Mouse (Mus musculus) embryonic facial prominence, embryonic 10.5 days (tissue): Measurements from ENCODE around the gene Pex7. TPM values are rescaled to one million over a fixed set of nuclear protein-coding genes. Genes with fewer than 3 reads are reported as not detected.
"Not testable (repeated sequence)": the region's sequence is repeated elsewhere in the genome, so short reads cannot be mapped to it uniquely, and the experiment has no call there.

Experiments
- DNase-seq: peaks from one replicate; pipeline ENCODE4 v3.0.0-alpha.2; 2017; ENCODE audit warnings: low spot score
- H3K27ac ChIP-seq: fragments of 300-500 bp; sonication (generic); replicated peaks from 2 replicates; pipeline ENCODE4 v1.5.1; 2016; ENCODE audit warnings: mild to moderate bottlenecking
- H3K27me3 ChIP-seq: fragments of 300-500 bp; sonication (generic); replicated peaks from 2 replicates; pipeline ENCODE4 v1.6.1; 2016; ENCODE audit warnings: low read depth, mild to moderate bottlenecking; ENCODE audit not compliant: poor library complexity, severe bottlenecking
- H3K36me3 ChIP-seq: fragments of 300-500 bp; sonication (generic); replicated peaks from 2 replicates; pipeline ENCODE4 v1.6.1; 2016; ENCODE audit warnings: mild to moderate bottlenecking, moderate library complexity
- H3K4me1 ChIP-seq: fragments of 300-500 bp; sonication (generic); 2 replicates; pipeline ENCODE4 v1.6.1; 2016
- H3K4me3 ChIP-seq: fragments of 300-500 bp; sonication (generic); 2 replicates; pipeline ENCODE4 v1.5.1; 2016; ENCODE audit warnings: mild to moderate bottlenecking, moderate library complexity
- H3K9me3 ChIP-seq: fragments of 300-500 bp; sonication (generic); 2 replicates; pipeline ENCODE4 v1.6.1; 2016; ENCODE audit warnings: mild to moderate bottlenecking
- WGBS: fragments of 180-500 bp; shearing (Covaris S2); methylation state at CpG from one replicate; pipeline ENCODE4 v1.1.7; 2016; 5-methylcytosine and 5-hydroxymethylcytosine counted together
- polyA plus RNA-seq: library from polyadenylated mRNA; unstranded; fragments of >200 nt; fragmentation: Nextera tagmentation; extraction: Ambion mirVana; gene quantifications from 2 replicates; pipeline ENCODE4 v1.2.1, GENCODE M21; 2016

The Pex7 gene
- polyA plus RNA-seq, 1 experiment from 2014 or later, result 24.8 TPM

DNA sequence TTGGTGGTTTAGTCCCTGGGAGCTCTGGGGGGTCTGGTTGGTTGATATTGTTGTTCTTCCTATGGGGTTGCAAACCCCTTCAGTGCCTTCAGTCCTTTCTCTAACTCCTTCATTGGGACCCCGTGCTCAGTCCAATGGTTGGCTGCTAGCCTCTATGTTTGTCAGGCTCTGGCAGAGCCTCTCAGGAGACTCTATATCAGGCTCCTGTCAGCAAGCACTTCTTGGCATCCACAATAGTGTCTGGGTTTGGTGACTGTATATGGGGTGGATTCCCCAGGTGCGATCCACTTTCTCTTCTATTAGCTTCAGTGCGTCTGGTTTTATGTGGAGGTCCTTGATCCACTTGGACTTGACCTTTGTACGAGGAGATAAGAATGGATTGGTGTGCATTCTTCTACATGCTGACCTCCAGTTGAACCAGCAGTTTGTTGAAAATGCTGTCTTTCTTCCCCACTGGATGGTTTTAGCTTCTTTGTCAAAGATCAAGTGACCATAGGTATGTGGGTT, 19.0 kb upstream of the Pex7 start:
- not testable (repeated sequence) for H3K36me3 ChIP-seq, H3K4me1 ChIP-seq, DNase-seq, H3K4me3 ChIP-seq, H3K27ac ChIP-seq, H3K27me3 ChIP-seq, H3K9me3 ChIP-seq
- WGBS, result 85% methylated on average over 4 of the region's 4 CpGs

DNA sequence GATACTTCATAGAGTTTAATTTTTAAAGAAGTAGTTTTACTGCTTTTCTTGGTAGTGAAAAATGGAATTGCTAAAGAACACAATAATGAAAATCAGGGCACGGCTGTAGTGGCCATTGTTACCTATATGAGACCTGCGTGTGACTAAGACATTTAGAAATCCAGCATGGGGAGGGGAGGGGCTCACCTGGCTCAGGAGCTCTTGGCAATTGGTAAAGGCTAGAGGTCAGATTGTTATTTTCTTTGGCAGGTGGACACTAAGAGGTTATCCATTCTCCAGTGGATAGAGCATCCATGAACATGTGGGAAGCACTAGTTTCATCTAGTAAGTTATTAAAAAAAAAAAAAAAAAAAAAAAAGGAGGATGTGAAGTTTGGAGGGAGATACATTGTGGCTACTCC, 16.8 kb upstream of the Pex7 start:
- H3K27ac ChIP-seq, result no peak overlapping the region
- WGBS, result 83% methylated on average over 2 of the region's 2 CpGs
- H3K36me3 ChIP-seq, result no peaks in the 10 kb centered on the region
- H3K4me1 ChIP-seq, result no peaks in the 10 kb centered on the region
- H3K9me3 ChIP-seq, result no peaks in the 10 kb centered on the region
- DNase-seq, result no peak
- no peak overlapping the region for H3K4me3 ChIP-seq
- no peaks in the 10 kb centered on the region for H3K27me3 ChIP-seq

DNA sequence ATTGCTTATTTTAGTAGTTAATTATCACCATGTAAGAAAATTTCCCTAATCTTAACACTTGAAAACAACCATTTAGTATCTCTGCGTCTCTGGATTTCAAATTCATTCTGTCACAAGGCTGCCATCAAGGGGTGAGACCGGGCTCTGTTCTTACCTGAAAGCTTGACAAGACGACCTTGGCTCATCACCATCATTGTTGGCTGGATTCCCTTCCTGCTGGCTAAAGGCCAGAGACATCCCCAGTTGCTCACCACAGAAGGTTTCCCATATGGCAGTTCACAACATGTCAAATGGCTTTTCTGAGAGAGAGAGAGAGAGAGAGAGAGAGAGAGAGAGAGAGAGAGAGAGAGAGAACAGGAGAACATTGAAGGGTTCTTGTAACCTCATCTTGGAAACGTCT, 14.9 kb upstream of the Pex7 start:
- H3K9me3 ChIP-seq, result no peaks in the 10 kb centered on the region
- no peaks in the 10 kb centered on the region for H3K4me1 ChIP-seq
- no peak overlapping the region for H3K27ac ChIP-seq
- H3K27me3 ChIP-seq, result no peaks in the 10 kb centered on the region
- WGBS, result 70% methylated on average over 4 of the region's 4 CpGs
- H3K4me3 ChIP-seq, result no peak overlapping the region
- H3K36me3 ChIP-seq, result no peaks in the 10 kb centered on the region
- DNase-seq, result no peak

DNA sequence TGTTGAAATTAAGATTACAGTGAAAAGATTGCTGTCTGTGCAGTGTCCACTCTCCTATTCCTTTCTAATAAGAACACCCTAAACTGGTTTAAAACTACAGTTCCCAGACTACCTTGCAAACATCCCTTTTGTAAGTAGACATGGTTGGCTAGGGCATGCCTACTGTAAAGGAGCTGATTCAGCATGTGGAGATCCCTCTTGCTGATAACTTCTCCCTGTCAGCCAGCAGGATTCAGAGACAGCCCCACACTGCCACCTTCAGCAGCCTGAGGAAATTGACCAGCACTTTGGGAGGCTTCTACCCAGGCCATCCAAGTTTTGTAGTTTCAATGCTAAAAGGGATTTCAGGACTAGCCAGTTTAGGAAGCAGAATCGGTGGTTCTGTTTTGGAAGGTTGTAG, 7.8 kb upstream of the Pex7 start:
- Histone ChIP-seq H3K36me3 (no peaks in the 10 kb centered on the region), H3K4me1 (no peaks in the 10 kb centered on the region), H3K27me3 (no peaks in the 10 kb centered on the region), H3K9me3 (no peaks in the 10 kb centered on the region), H3K27ac (no peak overlapping the region), H3K4me3 (no peak overlapping the region)
- 53% methylated on average over 1 of the region's 1 CpGs for WGBS
- DNase-seq, result peak; percentile 32

DNA sequence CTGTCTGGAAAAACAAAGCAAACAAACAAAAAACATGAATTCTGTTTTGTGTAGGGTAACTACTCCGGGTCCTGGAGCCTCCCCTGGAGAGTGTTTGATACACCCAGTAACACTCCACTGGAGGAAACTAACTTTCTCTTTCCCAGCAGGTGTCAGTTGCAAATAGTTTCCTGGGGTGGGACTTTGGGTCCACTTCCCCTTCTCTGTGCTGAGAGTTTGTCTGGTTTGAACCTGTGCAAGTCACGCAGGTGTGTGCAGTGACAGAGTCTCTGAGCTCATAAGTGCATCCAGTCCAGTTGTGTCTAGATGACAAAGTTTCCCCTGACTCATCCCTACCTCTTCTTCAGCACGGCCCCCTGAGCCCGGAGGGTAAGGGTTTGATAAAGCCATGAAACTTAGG, 6.3 kb upstream of the Pex7 start:
- Histone ChIP-seq H3K9me3 (no peaks in the 10 kb centered on the region), H3K4me3 (no peak overlapping the region), H3K27me3 (peaks cover 5% of the 10 kb centered on the region; the same call in 1 of the 2 replicates), H3K27ac (no peak overlapping the region), H3K36me3 (no peaks in the 10 kb centered on the region), H3K4me1 (no peaks in the 10 kb centered on the region)
- DNase-seq, result no peak
- 88% methylated on average over 4 of the region's 4 CpGs for WGBS

DNA sequence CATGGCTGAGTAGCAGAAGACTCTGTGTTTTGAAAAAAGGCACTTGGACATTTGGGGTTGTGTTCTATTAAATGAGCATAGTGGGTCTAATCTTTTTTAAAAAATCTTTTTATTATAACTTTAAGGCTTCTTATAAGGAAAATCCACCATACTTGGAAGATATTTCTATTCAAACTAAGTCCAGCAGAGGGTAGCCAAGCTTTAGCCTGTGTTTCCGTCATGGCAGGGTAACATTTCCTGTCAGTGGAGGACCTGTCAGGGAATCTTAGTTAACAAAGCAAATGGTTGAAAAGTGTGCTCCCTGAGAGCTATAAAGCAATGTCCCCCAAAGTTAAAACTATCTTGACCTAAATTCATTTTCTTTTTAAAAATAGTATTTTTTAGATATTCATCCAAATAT, 4.1 kb upstream of the Pex7 start:
- WGBS, result 30% methylated on average over 1 of the region's 1 CpGs
- Histone ChIP-seq H3K27me3 (peaks cover 5% of the 10 kb centered on the region; the same call in 1 of the 2 replicates), H3K27ac (no peak overlapping the region), H3K9me3 (no peaks in the 10 kb centered on the region), H3K4me1 (no peaks in the 10 kb centered on the region), H3K4me3 (no peak overlapping the region), H3K36me3 (no peaks in the 10 kb centered on the region)
- no peak for DNase-seq

DNA sequence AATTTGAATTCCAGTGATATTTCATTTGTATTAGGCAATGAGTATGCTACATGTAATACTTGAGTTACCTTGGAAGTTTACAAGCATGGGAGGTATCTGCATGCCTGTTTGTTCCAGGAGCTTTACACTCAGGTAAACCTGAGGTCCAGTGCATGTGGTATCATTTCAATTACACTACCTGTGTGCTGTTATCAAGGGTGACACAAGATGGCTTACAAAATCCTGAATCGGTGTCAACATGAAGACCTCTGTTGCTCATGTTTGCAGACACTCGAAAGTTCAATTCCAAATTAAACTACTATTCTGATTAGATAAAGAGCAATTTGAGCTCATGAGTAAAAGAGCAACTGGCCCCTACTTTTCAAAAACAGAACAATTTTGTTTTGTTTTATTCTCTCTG, 3.0 kb upstream of the Pex7 start:
- Histone ChIP-seq H3K27ac (no peak overlapping the region), H3K27me3 (peaks cover 5% of the 10 kb centered on the region; the same call in 1 of the 2 replicates), H3K4me3 (no peak overlapping the region), H3K9me3 (no peaks in the 10 kb centered on the region), H3K4me1 (no peaks in the 10 kb centered on the region), H3K36me3 (no peaks in the 10 kb centered on the region)
- 89% methylated on average over 2 of the region's 2 CpGs for WGBS
- DNase-seq, result no peak

DNA sequence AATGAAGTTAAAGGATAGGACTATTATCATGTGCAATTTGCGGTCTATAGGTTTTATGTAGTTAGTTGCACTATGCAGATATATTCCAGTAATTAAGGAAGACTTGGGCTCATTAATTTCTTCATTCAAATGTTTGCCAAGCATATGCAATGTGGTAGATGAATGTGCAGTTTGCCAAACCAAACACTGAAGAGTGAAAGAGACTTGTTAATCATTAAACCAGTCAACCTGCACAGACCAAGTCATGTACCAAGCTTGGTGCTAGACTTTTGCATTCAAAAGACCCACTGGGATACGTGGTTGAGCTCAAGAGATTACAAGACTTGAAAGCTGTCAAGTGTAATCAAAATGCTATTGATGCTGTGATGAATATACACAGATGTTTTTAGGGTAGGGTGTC, 587 bp upstream of the Pex7 start:
- 0 out of 2 replicates have a peak, but pooled peaks cover 2% of the 10 kb centered on the region for H3K36me3 ChIP-seq
- no peak for DNase-seq
- no peaks in the 10 kb centered on the region for H3K4me1 ChIP-seq
- WGBS, result 77% methylated on average over 2 of the region's 2 CpGs
- H3K27ac ChIP-seq, result no peak overlapping the region
- peaks cover 5% of the 10 kb centered on the region; the same call in 1 of the 2 replicates for H3K27me3 ChIP-seq
- no peak overlapping the region for H3K4me3 ChIP-seq
- H3K9me3 ChIP-seq, result no peaks in the 10 kb centered on the region

DNA sequence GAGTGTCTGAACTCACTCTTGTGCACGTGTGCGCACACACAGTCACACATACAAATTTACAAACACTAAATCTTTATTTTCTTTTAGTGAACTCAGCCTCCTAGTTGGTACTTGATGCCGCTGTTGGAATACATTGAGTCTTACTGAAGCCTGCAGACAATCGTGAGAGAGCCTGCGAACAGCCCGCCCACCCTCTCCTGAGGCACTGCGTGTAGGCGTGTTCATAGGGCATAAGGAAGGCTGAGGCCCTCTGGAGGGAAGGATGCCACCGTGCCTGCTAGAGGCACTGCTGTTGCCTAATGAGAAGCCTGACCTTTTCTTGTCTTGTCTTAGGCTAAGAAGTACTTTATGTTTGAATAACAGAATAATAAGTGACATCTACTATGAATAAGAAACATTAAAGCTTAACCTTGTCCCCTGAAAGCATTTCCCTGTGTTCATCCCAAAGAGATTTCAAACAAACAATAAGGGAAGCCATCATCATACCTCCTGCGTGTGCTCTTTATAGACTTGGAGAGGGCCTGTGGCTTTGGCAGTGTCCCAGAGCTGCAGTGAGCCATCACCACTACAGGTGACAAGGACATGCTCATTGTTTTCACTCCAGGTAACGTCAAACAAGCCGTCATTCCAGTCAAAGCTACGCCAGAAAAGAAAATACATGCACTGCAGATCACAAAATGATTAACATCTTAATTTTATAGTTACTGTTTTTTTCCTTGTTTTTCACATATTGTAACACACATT, 3.2 kb downstream of the Pex7 start:
- peaks cover 4% of the 10 kb centered on the region; the same call in 1 of the 2 replicates for H3K27me3 ChIP-seq
- WGBS, result 86% methylated on average over 13 of the region's 13 CpGs
- DNase-seq, result no peak
- H3K4me3 ChIP-seq, result no peak overlapping the region
- H3K9me3 ChIP-seq, result no peaks in the 10 kb centered on the region
- H3K36me3 ChIP-seq, result peaks cover 10% of the 10 kb centered on the region; the same call in 1 of the 2 replicates
- no peak overlapping the region for H3K27ac ChIP-seq
- no peaks in the 10 kb centered on the region for H3K4me1 ChIP-seq

DNA sequence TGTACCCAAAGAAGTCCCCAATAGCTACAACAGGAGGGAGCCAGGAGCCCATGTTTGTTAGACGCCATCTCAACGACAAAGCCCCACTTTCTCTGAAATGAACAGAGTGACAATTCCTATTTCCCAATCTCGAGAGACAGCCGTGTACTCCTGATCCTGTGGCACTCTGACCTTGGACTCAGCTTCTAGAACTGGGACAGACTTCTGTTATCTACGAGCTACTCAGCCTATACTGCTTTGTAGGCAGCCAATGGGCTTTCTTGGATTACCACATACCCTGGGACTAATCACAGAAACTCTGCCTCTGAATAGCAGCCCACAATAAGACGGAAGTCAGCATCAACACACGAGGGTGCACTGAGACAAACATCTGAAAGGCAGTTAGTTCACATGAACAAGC, 5.5 kb downstream of the Pex7 start:
- H3K36me3 ChIP-seq, result peaks cover 10% of the 10 kb centered on the region; the same call in 1 of the 2 replicates
- H3K27ac ChIP-seq, result no peak overlapping the region
- H3K4me1 ChIP-seq, result no peaks in the 10 kb centered on the region
- WGBS, result 83% methylated on average over 7 of the region's 7 CpGs
- no peaks in the 10 kb centered on the region for H3K9me3 ChIP-seq
- H3K27me3 ChIP-seq, result no peaks in the 10 kb centered on the region
- no peak for DNase-seq
- H3K4me3 ChIP-seq, result no peak overlapping the region

DNA sequence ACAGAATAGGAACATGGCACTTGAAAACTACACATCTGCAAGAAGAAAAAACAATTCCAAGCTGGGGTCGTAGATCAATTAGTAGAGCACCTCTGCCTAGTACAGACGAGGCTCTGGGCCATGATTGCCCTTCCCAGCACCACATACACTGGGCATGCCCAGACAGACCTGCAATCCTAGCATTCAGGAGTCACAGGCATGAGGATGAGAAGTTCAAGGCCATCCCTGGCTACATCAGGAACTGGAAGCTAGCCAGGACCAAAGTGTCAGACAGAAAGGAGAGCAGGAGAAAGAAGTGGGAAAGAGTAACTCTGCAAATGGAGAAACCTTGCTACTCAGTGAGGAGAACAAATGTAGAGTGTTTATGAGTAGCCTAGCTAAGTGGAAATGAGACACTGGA, 7.3 kb downstream of the Pex7 start:
- H3K4me3 ChIP-seq, result no peak overlapping the region
- peaks cover 10% of the 10 kb centered on the region; the same call in 1 of the 2 replicates for H3K36me3 ChIP-seq
- H3K27me3 ChIP-seq, result no peaks in the 10 kb centered on the region
- no peaks in the 10 kb centered on the region for H3K4me1 ChIP-seq
- no peaks in the 10 kb centered on the region for H3K9me3 ChIP-seq
- H3K27ac ChIP-seq, result no peak overlapping the region
- 76% methylated on average over 2 of the region's 2 CpGs for WGBS
- DNase-seq, result no peak

DNA sequence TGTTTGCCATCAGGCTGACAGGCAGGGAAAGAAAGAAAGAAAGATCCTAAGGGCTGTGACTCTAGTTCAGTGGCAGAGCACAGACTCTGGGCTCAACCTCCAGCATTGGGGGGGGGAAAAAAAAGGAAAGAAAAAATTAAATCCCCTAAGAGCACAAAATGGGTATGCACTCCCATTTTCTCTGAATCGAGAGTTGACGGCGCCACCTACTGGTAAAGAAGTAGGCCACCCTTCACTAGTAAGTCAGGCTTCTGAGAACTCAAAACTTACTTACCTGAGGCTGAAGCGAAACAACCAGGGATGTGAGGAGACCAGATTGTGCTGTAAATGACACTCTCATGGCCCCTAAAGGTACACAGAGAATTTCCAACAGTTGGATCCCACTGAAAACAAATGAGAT, 13.5 kb downstream of the Pex7 start:
- no peaks in the 10 kb centered on the region for H3K4me1 ChIP-seq
- no peaks in the 10 kb centered on the region for H3K9me3 ChIP-seq
- no peak overlapping the region for H3K4me3 ChIP-seq
- H3K27me3 ChIP-seq, result no peaks in the 10 kb centered on the region
- peaks cover 6% of the 10 kb centered on the region for H3K36me3 ChIP-seq
- DNase-seq, result peak; percentile 41
- WGBS, result 19% methylated on average over 4 of the region's 4 CpGs
- H3K27ac ChIP-seq, result no peak overlapping the region

DNA sequence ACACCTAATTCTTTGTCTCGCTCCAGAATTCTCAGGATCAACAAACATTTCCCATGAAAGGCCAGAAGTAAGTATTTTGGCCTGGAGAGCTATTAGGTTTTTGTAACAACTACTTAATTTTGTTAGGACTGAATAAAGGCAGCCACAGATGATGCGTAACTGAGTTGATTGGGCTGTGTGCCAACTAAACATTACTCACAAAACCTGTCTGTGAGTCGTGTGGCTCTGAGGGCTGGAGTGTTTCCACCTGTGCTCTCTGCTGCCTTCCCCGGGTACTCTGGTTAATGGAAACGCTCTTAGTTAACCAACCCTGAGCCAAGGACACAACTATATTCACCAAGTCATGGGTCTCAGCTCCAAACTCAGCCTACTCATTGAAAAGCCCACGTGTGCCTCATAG, 14.3 kb downstream of the Pex7 start:
- no peaks in the 10 kb centered on the region for H3K27me3 ChIP-seq
- no peak overlapping the region for H3K4me3 ChIP-seq
- 84% methylated on average over 6 of the region's 6 CpGs for WGBS
- H3K9me3 ChIP-seq, result no peaks in the 10 kb centered on the region
- DNase-seq, result no peak
- H3K36me3 ChIP-seq, result peaks cover 12% of the 10 kb centered on the region
- H3K27ac ChIP-seq, result no peak overlapping the region
- H3K4me1 ChIP-seq, result no peaks in the 10 kb centered on the region
